Mouse (Mus musculus) bone marrow macrophage, adult 2 months (primary cell): ENCODE measurements at regions not wholly inside any gene's neighbourhood (a gene's known extent, or its start where the extent isn't known, plus 50 kb on each side); places are given as distances from the start of the nearest gene placed in this dataset.

Experiments used
- CTCF ChIP-seq: IDR thresholded peaks from 2 replicates; pipeline ENCODE4 v1.5.1; 2012; ENCODE audit warnings: low read depth, mild to moderate bottlenecking, low read length, moderate library complexity
- POLR2A ChIP-seq: IDR thresholded peaks from 2 replicates; pipeline ENCODE4 v1.6.1; 2012; ENCODE audit warnings: mild to moderate bottlenecking, low read depth, low read length, borderline replicate concordance

DNA sequence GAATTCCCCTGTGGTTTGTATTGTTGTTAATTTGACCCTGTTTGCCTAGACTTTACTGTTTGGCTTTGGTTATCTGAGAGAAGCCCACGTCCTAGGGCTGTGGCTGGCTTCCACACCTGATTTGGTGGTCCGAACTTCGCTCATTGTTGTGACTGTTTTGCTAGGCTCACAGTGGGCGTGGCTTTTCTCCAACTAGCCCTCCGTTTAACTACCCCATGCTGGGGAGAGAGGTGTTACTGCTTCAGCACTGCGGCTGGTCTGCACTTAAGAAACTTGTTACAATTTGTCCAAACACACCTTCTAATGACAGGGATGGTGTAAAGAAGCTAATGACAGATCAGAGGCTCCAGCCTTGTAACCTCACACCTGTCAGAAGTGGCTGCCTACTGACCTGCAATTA lies 64.7 kb upstream of the Fxr1 start:
- TF ChIP-seq CTCF (no peak), POLR2A (no peak)
